Mouse (Mus musculus) brain, embryonic 14.5 days (tissue): Measurements from ENCODE around the gene Snf8.

Experiments used
- CTCF ChIP-seq: fragments of 200-500 bp; IDR thresholded peaks from 2 replicates; pipeline ENCODE4 v1.5.1; 2012; ENCODE audit warnings: inconsistent platforms, mild to moderate bottlenecking, moderate library complexity, borderline replicate concordance; ENCODE audit not compliant: insufficient read depth, insufficient read length; ENCODE audit errors: extremely low read depth
- POLR2A ChIP-seq: fragments of 200-500 bp; IDR thresholded peaks from 2 replicates; pipeline ENCODE4 v1.6.1; 2012; ENCODE audit warnings: mild to moderate bottlenecking, inconsistent platforms, borderline replicate concordance; ENCODE audit not compliant: poor library complexity, insufficient read depth, insufficient read length, severe bottlenecking; ENCODE audit errors: extremely low read depth

DNA sequence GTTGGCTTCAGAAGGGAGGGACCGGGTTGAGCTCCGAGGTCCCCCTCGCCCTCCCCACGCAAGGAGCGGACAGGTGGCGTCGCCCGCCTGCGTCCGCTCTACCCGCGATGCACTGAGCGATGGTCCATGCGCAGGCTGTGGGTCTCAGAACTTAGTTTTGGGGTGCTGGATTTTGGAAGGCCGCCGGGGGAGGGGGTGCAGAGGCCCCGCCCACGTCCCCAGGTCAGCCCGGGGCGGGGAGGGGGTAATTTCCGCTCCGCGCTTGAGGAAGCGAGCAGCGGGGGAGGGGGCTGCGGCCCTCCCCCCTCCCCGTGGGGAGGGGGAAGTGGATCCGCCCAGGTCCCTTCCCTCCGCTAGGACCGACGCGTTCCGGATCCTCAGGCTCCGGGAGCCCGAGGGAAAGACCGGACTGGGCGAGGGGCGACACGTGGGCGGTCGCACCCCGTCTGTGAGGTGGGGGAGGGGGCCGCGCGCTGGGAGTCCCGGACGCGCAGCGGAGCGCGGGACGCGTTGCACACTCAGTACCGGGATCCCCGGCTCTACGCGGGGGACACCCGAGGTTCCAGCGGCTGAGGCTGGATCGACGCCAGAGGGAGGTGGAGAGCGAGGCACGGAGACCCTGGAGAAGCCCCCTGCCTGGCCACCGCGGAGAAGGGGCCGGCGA lies 27.7 kb upstream of the Snf8 start:
- TF ChIP-seq POLR2A = peak; percentile 67
- no peak for TF ChIP-seq CTCF
